Mouse (Mus musculus) myocyte (in vitro differentiated cells): ENCODE data around the gene Gm10964.

ENCODE experiments used
- CEBPB ChIP-seq: IDR thresholded peaks from 2 replicates; pipeline ENCODE4 v1.6.1; 2011; ENCODE audit warnings: mild to moderate bottlenecking, moderate library complexity; ENCODE audit not compliant: poor library complexity, insufficient read depth, severe bottlenecking
- MAX ChIP-seq: IDR thresholded peaks from one replicate; pipeline ENCODE4 v1.6.1; 2011; ENCODE audit warnings: low read depth, mild to moderate bottlenecking, control low read depth
- MYOD1 ChIP-seq, 3 experiments: IDR thresholded peaks; one replicate each; pipeline ENCODE4 v1.6.1; 2011; ENCODE audit warnings: control low read depth in 2 of 3, low read depth in 2 of 3, mild to moderate bottlenecking in 2 of 3, moderate library complexity in 1 of 3; ENCODE audit not compliant: insufficient read length in 2 of 3, control insufficient read depth in 1 of 3
- POLR2A ChIP-seq: IDR thresholded peaks from one replicate; pipeline ENCODE4 v1.6.1; 2011; ENCODE audit warnings: low read depth, mild to moderate bottlenecking, control low read depth, moderate library complexity; ENCODE audit not compliant: insufficient read length
- POLR2AphosphoS2 ChIP-seq: IDR thresholded peaks from one replicate; pipeline ENCODE4 v1.6.1; 2011; ENCODE audit warnings: low read depth, control low read depth; ENCODE audit not compliant: insufficient read length
- USF1 ChIP-seq: IDR thresholded peaks from one replicate; pipeline ENCODE4 v1.6.1; 2011; ENCODE audit warnings: low read depth, mild to moderate bottlenecking, control low read depth, moderate library complexity

DNA sequence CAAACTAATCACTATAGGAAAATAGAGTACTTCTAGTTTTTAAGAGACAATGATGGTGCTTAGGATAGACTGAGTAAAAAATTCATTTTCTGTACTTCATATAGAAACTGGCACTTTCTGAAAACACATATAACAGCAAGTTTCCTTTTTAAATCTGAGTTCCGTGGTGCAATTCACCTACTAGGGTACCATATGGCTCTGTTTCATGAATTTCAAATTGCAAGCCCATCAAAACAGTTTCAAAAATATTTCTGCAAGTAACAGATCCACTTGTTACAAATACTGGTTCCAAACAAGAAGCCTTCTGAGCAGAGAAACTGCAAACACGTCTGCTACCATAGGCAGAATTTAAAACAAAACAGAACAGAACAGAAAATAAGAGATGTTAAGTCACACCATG is 12.4 kb downstream of the Gm10964 start:
- no peak for TF ChIP-seq POLR2A
- TF ChIP-seq MAX, result no peak
- no peak for TF ChIP-seq POLR2AphosphoS2
- no peak for TF ChIP-seq CEBPB
- no peak for TF ChIP-seq MYOD1 (IDR thresholded peaks at IDR 0.05; ENCODE audit: control insufficient read depth in 1 of 3, insufficient read length in 2 of 3, low read depth in 2 of 3)
- no peak for TF ChIP-seq USF1
